Mouse (Mus musculus): ENCODE measurements around the gene Tcaim. TPM values are rescaled to one million over a fixed set of nuclear protein-coding genes. Genes with fewer than 3 reads are reported as not detected.

Gene Tcaim
- polyA plus RNA-seq (2015; fragmentation: Nextera tagmentation; extraction: Ambion mirVana): 3.2 TPM in 2 replicates

DNA sequence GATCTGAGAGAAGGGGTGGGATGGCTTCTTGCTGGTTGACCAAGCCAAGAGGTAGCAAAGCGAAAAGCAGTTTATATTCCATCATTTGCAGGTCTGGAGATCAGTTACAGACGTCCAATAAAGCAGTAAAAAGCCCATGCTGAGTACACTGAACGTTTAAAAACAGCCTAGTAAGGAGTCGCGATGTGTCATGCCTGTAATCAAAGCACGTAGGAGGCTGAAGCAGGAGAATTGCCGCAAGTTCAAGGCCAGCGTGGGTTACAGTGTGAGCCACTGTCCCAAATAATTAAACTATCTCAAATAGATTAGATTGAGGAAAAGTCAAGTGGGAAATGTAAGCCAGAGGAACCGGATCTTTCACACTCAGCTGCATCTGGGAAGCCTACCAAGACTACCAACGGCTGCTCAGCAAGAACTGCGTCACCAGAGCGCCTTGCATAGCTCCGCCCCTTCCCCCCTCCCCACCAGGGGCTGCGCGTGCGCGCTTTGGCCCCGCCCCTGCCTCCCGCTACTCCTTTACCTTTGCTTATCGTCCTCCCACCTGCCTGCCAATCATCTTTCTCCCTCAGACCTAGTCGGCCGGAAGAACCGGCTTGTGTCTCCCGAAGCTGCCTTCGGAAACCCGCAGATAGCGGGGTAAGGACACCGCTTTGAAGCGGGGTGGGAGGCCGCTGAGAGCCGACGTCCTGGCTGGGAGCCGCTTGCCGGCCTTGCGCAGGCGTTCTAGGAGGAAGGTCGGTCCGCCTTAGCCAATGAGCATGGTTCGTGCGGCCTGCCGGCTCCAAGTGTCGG is at the start of gene Tcaim:
Tcaim (plus strand) TSS at position 487 of the 792 bp plus-strand sequence.
- Histone ChIP-seq H3K36me3 (ENCODE audit: control insufficient read depth, insufficient read depth) (peaks cover 8% of the 10 kb centered on the region; the same call in 1 of the 2 replicates), H3K9ac (ENCODE audit: low read depth, low read length) (peak within 1 kb of the TSS; percentile 64), H3K9me3 (ENCODE audit: control insufficient read depth) (no peaks in the 10 kb centered on the region), H3K4me2 (replicated peaks; ENCODE audit: low read depth) (peak within 1 kb of the TSS; percentile 82), H3K4me3 (ENCODE audit: low read depth, low read length) (peak within 1 kb of the TSS; percentile 54), H3K4me1 (replicated peaks; ENCODE audit: control insufficient read depth, insufficient read depth, low read length) (peaks cover 3% of the 10 kb centered on the region; the same call in 1 of the 2 replicates), H3K27ac (ENCODE audit: low read depth, low read length) (peak within 1 kb of the TSS; percentile 88), H3K27me3 (replicated peaks; ENCODE audit: control insufficient read depth, insufficient read depth, low read length) (no peaks in the 10 kb centered on the region)
- peak; percentile 92 for ATAC-seq
- TF ChIP-seq CTCF (IDR thresholded peaks at IDR 0.05; ENCODE audit: low read depth): no peak
- 4% methylated on average over 42 of the region's 42 CpGs for WGBS

GRCm38 (mm10) chr9:122757614-122758013 is 47.7 kb upstream of the Tcaim start:
- Histone ChIP-seq H3K36me3 (ENCODE audit: control insufficient read depth, insufficient read depth) (no peaks in the 10 kb centered on the region), H3K27me3 (replicated peaks; ENCODE audit: control insufficient read depth, insufficient read depth, low read length) (no peaks in the 10 kb centered on the region), H3K4me3 (ENCODE audit: low read depth, low read length) (no peak overlapping the region), H3K4me2 (replicated peaks; ENCODE audit: low read depth) (no peak overlapping the region), H3K9me3 (ENCODE audit: control insufficient read depth) (no peaks in the 10 kb centered on the region), H3K9ac (ENCODE audit: low read depth, low read length) (no peak overlapping the region), H3K27ac (ENCODE audit: low read depth, low read length) (no peak overlapping the region), H3K4me1 (replicated peaks; ENCODE audit: control insufficient read depth, insufficient read depth, low read length) (no peaks in the 10 kb centered on the region)
- no peak for ATAC-seq
- WGBS: 34% methylated on average over 2 of the region's 2 CpGs
- no peak for TF ChIP-seq CTCF (IDR thresholded peaks at IDR 0.05; ENCODE audit: low read depth)

- Histone ChIP-seq H3K4me3 (ENCODE audit: low read depth, low read length) (no peak overlapping the region), H3K9me3 (ENCODE audit: control insufficient read depth) (no peaks in the 10 kb centered on the region), H3K27me3 (replicated peaks; ENCODE audit: control insufficient read depth, insufficient read depth, low read length) (no peaks in the 10 kb centered on the region), H3K36me3 (ENCODE audit: control insufficient read depth, insufficient read depth) (no peaks in the 10 kb centered on the region), H3K9ac (ENCODE audit: low read depth, low read length) (no peak overlapping the region), H3K4me2 (replicated peaks; ENCODE audit: low read depth) (no peak overlapping the region), H3K27ac (ENCODE audit: low read depth, low read length) (no peak overlapping the region), H3K4me1 (replicated peaks; ENCODE audit: control insufficient read depth, insufficient read depth, low read length) (no peaks in the 10 kb centered on the region)
- no peak for ATAC-seq
- TF ChIP-seq CTCF (IDR thresholded peaks at IDR 0.05; ENCODE audit: low read depth): no peak
Observed at GRCm38 (mm10) chr9:122760111-122760510, 45.2 kb upstream of the Tcaim start.

GRCm38 (mm10) chr9:122785231-122785630 is 20.1 kb upstream of the Tcaim start:
- Histone ChIP-seq H3K4me1 (replicated peaks; ENCODE audit: control insufficient read depth, insufficient read depth, low read length) (no peaks in the 10 kb centered on the region), H3K4me3 (ENCODE audit: low read depth, low read length) (no peak overlapping the region), H3K27ac (ENCODE audit: low read depth, low read length) (no peak overlapping the region), H3K4me2 (replicated peaks; ENCODE audit: low read depth) (no peak overlapping the region), H3K9me3 (ENCODE audit: control insufficient read depth) (no peaks in the 10 kb centered on the region), H3K9ac (ENCODE audit: low read depth, low read length) (no peak overlapping the region), H3K27me3 (replicated peaks; ENCODE audit: control insufficient read depth, insufficient read depth, low read length) (no peaks in the 10 kb centered on the region), H3K36me3 (ENCODE audit: control insufficient read depth, insufficient read depth) (no peaks in the 10 kb centered on the region)
- no peak for TF ChIP-seq CTCF (IDR thresholded peaks at IDR 0.05; ENCODE audit: low read depth)
- ATAC-seq: no peak
- 72% methylated on average over 5 of the region's 5 CpGs for WGBS

DNA sequence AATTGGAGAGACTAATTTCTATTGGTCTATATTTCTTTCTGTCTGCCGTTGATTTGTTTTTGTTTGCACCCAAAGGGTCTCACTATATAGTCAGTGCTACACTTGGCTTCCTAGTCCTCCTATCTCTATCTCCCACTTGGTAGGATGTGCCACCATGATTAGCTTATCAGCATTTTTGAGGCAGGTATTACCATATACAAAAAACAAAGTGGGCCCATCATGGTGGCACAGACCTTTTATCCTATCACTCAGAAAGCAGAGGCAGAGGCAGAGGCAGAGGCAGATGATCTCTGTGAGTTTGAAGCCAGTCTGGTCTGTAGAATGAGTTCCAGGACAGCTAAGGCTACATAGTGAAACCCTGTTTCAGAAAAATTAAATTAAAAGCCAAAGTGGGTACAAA is 18.8 kb upstream of the Tcaim start:
- no peak for TF ChIP-seq CTCF (IDR thresholded peaks at IDR 0.05; ENCODE audit: low read depth)
- H3K4me2 ChIP-seq (replicated peaks; ENCODE audit: low read depth): no peak overlapping the region
- H3K9ac ChIP-seq (ENCODE audit: low read depth, low read length): no peak overlapping the region
- WGBS: 85% methylated on average over 1 of the region's 1 CpGs
- no peaks in the 10 kb centered on the region for H3K36me3 ChIP-seq (ENCODE audit: control insufficient read depth, insufficient read depth)
- no peak overlapping the region for H3K4me3 ChIP-seq (ENCODE audit: low read depth, low read length)
- no peak for ATAC-seq
- H3K27ac ChIP-seq (ENCODE audit: low read depth, low read length): no peak overlapping the region
- no peaks in the 10 kb centered on the region for H3K27me3 ChIP-seq (replicated peaks; ENCODE audit: control insufficient read depth, insufficient read depth, low read length)
- H3K9me3 ChIP-seq (ENCODE audit: control insufficient read depth): no peaks in the 10 kb centered on the region
- H3K4me1 ChIP-seq (replicated peaks; ENCODE audit: control insufficient read depth, insufficient read depth, low read length): no peaks in the 10 kb centered on the region

DNA sequence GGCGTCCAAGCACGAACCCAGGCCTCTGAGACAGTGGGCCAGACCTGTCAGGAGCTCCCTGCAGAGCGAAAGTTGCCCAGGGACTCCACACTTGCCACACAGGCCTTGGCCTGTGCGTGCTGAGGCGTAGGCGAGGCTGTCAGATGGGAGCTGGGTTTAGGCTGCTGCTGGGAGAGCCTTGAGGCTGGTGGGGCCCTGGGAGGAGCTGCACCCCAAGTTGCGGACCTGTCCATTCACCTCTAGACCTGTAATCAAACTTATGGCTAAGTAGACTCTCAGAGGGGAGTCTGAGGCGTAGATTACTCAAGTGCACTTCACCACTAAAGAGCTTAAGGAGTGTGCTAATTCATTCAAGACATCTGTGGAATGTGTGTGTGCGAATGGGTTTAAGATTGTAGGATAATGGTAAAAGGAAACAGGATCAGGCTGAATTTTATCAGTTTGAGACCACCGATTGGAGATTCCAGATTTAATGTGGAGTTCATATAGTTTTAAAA is 554 bp downstream of the Tcaim start:
- peaks cover 13% of the 10 kb centered on the region; the same call in 1 of the 2 replicates for H3K36me3 ChIP-seq (ENCODE audit: control insufficient read depth, insufficient read depth)
- H3K9me3 ChIP-seq (ENCODE audit: control insufficient read depth): no peaks in the 10 kb centered on the region
- peaks cover 3% of the 10 kb centered on the region; the same call in 1 of the 2 replicates for H3K4me1 ChIP-seq (replicated peaks; ENCODE audit: control insufficient read depth, insufficient read depth, low read length)
- 8% methylated on average over 10 of the region's 10 CpGs for WGBS
- peak overlapping the region; percentile 64 for H3K9ac ChIP-seq (ENCODE audit: low read depth, low read length)
- H3K27me3 ChIP-seq (replicated peaks; ENCODE audit: control insufficient read depth, insufficient read depth, low read length): no peaks in the 10 kb centered on the region
- H3K4me3 ChIP-seq (ENCODE audit: low read depth, low read length): peak overlapping the region; percentile 54
- H3K4me2 ChIP-seq (replicated peaks; ENCODE audit: low read depth): peak overlapping the region; percentile 82
- peak overlapping the region; percentile 88 for H3K27ac ChIP-seq (ENCODE audit: low read depth, low read length)
- no peak for ATAC-seq
- no peak for TF ChIP-seq CTCF (IDR thresholded peaks at IDR 0.05; ENCODE audit: low read depth)

Data from intestine, postnatal 0 days (tissue).